Mouse (Mus musculus): ENCODE results near the gene B3galt2.

DNA sequence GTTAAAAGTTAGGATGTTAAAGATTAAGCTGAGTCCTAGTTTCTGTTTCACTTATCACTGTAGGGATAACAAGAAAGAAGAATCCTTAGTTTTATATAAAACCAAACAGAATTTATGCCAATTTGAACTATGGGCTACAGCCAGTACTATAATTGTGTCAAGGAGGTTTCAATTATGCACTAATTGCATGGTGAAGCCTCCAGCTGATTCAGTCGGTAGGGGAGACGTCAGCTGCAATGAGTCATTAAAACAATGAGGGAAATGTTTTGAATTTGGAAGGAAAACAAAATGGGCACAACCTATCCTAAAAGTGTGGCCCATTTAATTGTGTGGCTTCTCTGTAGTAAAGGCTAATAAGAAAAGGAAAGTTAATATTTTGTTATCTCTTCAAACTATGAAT is 20.7 kb upstream of the B3galt2 start:
- TF ChIP-seq POLR2A (IDR thresholded peaks at IDR 0.05; ENCODE audit: insufficient read length, low read depth), result no peak
- TF ChIP-seq CEBPB (IDR thresholded peaks at IDR 0.05; ENCODE audit: insufficient read depth, poor library complexity, severe bottlenecking), result no peak
- no peak for TF ChIP-seq USF1 (IDR thresholded peaks at IDR 0.05; ENCODE audit: low read depth)
- TF ChIP-seq E2F4 (IDR thresholded peaks at IDR 0.05; ENCODE audit: insufficient read depth), result no peak
- no peak for TF ChIP-seq MYOD1 (IDR thresholded peaks at IDR 0.05; ENCODE audit: control insufficient read depth in 1 of 3, insufficient read length in 2 of 3, low read depth in 2 of 3)
- no peak for TF ChIP-seq TCF12 (IDR thresholded peaks at IDR 0.05; ENCODE audit: insufficient read depth, poor library complexity, severe bottlenecking)
- TF ChIP-seq POLR2AphosphoS2 (IDR thresholded peaks at IDR 0.05; ENCODE audit: insufficient read length, low read depth), result no peak
- no peak for TF ChIP-seq TCF3 (IDR thresholded peaks at IDR 0.05; ENCODE audit: insufficient read length, low read depth)
- TF ChIP-seq MYOG (IDR thresholded peaks at IDR 0.05; ENCODE audit: control insufficient read depth in 1 of 3, insufficient read depth in 1 of 3, insufficient read length in 2 of 3, low read depth in 2 of 3), result no peak
- no peak for TF ChIP-seq MAX (IDR thresholded peaks at IDR 0.05; ENCODE audit: low read depth)
- TF ChIP-seq SRF (IDR thresholded peaks at IDR 0.05; ENCODE audit: control insufficient read depth, insufficient read length, low read depth), result no peak
